Mouse (Mus musculus) heart, embryonic 13.5 days (tissue): Measurements from ENCODE around the gene Pbx1. TPM values are rescaled to one million over a fixed set of nuclear protein-coding genes. Genes with fewer than 3 reads are reported as not detected.

ENCODE experiments used
- ATAC-seq: fragments of 200-750 bp; cut with Nextera tagmentation; 2 replicates; pipeline ENCODE4 v1.8.0; 2017; ENCODE audit warnings: moderate TSS enrichment; ENCODE audit not compliant: insufficient number of reproducible peaks, low FRiP score, low TSS enrichment; ENCODE audit errors: extremely low read depth
- H3K27ac ChIP-seq: fragments of 300-500 bp; sonication (generic); replicated peaks from 2 replicates; pipeline ENCODE4 v1.5.1; 2015; ENCODE audit warnings: moderate library complexity, mild to moderate bottlenecking, inconsistent platforms
- H3K27me3 ChIP-seq: fragments of 300-500 bp; sonication (generic); replicated peaks from 2 replicates; pipeline ENCODE4 v1.6.1; 2015; ENCODE audit warnings: mild to moderate bottlenecking, inconsistent platforms
- H3K36me3 ChIP-seq: fragments of 300-500 bp; sonication (generic); 2 replicates; pipeline ENCODE4 v1.6.1; 2015; ENCODE audit warnings: mild to moderate bottlenecking, inconsistent platforms
- H3K4me1 ChIP-seq: fragments of 300-500 bp; sonication (generic); 2 replicates; pipeline ENCODE4 v1.6.1; 2015; ENCODE audit warnings: inconsistent platforms
- H3K4me2 ChIP-seq: fragments of 300-500 bp; sonication (generic); 2 replicates; pipeline ENCODE4 v1.6.1; 2015; ENCODE audit warnings: inconsistent platforms, mild to moderate bottlenecking, moderate library complexity
- H3K4me3 ChIP-seq: fragments of 300-500 bp; sonication (generic); 2 replicates; pipeline ENCODE4 v1.5.1; 2015; ENCODE audit warnings: moderate library complexity, mild to moderate bottlenecking, inconsistent platforms
- H3K9ac ChIP-seq: fragments of 300-500 bp; sonication (generic); 2 replicates; pipeline ENCODE4 v1.6.1; 2015; ENCODE audit warnings: inconsistent platforms, mild to moderate bottlenecking, moderate library complexity
- H3K9me3 ChIP-seq: fragments of 300-500 bp; sonication (generic); 2 replicates; pipeline ENCODE4 v1.6.1; 2016; ENCODE audit warnings: inconsistent platforms
- WGBS: fragments of 180-500 bp; shearing (Covaris S2); methylation state at CpG from one replicate; pipeline ENCODE4 v1.1.7; 2015; ENCODE audit warnings: mixed read lengths; 5-methylcytosine and 5-hydroxymethylcytosine counted together
- polyA plus RNA-seq: library from polyadenylated mRNA; unstranded; fragments of >200 nt; fragmentation: Nextera tagmentation; extraction: Ambion mirVana; gene quantifications from 2 replicates; pipeline ENCODE4 v1.2.1, GENCODE M21; 2015

Pbx1 gene
- polyA plus RNA-seq, 1 experiment from 2014 or later: 23.2 TPM

DNA sequence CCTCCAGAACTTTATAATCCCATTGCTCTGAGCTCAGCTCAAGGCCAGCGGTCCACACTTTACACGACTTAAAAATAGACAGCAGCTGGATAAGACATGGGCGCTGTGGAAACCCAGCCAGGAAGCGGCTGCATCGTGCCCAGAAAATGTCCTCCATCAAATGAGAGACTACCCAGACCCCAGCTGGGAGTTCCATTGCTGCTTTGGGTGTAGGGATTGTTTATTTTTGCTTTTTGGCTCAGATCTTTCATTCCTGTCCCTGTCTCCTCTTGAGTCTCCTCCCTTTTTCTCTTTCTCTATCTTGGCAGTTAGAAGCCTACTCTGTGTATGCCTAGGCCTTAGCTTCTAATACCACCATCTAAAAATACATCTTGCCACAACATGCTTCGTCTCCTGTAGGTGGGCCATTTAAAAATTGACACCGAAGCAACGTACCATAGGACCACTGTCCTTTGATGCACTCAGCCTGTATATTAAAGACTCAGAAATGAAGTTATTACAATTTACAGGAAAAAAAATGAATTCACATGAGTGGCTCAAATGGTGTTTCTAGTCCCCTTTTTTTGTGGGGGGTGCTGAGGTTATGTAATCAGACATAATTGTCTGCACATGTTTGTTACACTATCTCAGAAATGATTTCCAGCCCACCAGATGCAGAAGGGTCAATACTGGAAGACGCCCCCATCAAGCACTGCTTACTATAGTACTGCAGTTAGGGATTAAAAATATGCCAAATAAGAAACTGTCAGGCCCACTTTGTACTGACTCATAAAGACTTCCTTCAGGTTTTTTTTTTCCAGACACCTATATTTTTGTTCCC is 251.2 kb downstream of the Pbx1 start:
- WGBS: 48% methylated on average over 9 of the region's 9 CpGs
- peaks cover 43% of the 10 kb centered on the region for H3K4me1 ChIP-seq
- no peak for ATAC-seq
- peak overlapping the region; percentile 84 for H3K27ac ChIP-seq
- no peak overlapping the region for H3K9ac ChIP-seq
- no peak overlapping the region for H3K4me3 ChIP-seq
- no peak overlapping the region for H3K4me2 ChIP-seq
- H3K9me3 ChIP-seq: no peaks in the 10 kb centered on the region
- peaks cover 61% of the 10 kb centered on the region for H3K36me3 ChIP-seq
- no peaks in the 10 kb centered on the region for H3K27me3 ChIP-seq

DNA sequence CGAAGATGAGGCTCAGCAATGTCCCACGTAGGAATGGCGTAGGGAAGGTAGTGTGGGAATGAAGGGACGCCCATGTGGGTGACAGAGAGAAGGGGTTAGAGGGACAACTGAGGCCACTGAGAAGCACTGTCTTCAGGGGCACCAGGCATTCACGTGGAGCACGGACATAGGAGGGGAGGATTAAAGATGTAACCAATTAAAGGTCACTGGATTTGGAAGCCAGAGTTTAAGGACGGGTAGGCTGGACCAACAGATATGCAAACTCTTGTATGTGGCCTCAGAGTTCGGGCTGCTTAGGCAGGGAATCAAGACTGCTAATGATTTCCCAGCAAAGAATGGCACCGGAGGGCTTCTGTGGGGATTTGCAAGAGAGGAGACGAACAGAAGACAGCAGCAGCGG is 252.4 kb downstream of the Pbx1 start:
- Histone ChIP-seq H3K4me3 (no peak overlapping the region), H3K27ac (peak overlapping the region; percentile 84), H3K9ac (no peak overlapping the region), H3K4me2 (no peak overlapping the region), H3K4me1 (peaks cover 42% of the 10 kb centered on the region), H3K27me3 (no peaks in the 10 kb centered on the region), H3K36me3 (peaks cover 59% of the 10 kb centered on the region), H3K9me3 (no peaks in the 10 kb centered on the region)
- no peak for ATAC-seq
- WGBS: 91% methylated on average over 11 of the region's 11 CpGs

DNA sequence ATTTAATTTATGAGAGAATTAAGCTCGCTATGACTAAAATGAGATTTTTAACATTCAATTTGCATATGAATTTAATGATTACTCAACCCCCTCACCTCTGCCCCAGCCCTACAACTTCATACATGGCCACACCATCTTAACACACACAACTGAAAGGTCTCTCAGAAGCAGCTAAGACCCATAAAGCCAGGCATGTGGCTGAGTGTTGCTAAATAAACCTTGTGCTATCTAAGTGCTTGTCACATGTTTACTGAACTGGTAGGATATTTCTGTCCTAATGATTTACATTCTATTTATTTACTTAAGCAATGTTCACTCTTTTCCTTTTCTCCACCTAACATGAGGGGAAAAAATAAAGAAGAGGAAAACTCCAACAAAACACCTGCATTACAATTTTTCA is 253.5 kb downstream of the Pbx1 start:
- Histone ChIP-seq H3K27ac (0 out of 2 replicates have a peak overlapping the region, but pooled peaks have one; percentile 12), H3K4me1 (peaks cover 42% of the 10 kb centered on the region), H3K9me3 (no peaks in the 10 kb centered on the region), H3K9ac (no peak overlapping the region), H3K4me2 (no peak overlapping the region), H3K4me3 (no peak overlapping the region), H3K27me3 (no peaks in the 10 kb centered on the region), H3K36me3 (peaks cover 57% of the 10 kb centered on the region)
- 82% methylated on average over 1 of the region's 1 CpGs for WGBS
- ATAC-seq: no peak

DNA sequence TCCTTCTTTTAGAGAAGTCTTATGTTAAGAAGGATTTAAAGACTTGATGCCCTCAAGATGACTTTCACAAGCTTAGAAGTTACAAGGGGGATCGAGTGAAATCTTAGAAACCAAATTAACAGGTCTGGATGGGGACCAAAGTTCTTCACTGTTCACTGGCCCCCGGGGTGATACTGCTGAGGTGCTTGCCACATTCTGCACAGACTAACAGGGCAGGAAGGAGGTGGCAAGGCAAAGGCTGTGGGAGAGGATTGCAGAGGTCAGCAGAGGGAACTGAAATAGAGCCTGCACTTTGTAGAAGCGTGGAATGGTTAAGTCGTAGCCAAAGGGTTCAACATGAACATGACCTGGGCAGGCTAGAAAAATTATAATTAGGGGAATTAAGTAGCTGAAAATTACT is 256.5 kb downstream of the Pbx1 start:
- WGBS: 84% methylated on average over 4 of the region's 4 CpGs
- no peak overlapping the region for H3K4me2 ChIP-seq
- H3K36me3 ChIP-seq: peaks cover 34% of the 10 kb centered on the region
- no peaks in the 10 kb centered on the region for H3K9me3 ChIP-seq
- no peaks in the 10 kb centered on the region for H3K27me3 ChIP-seq
- ATAC-seq: no peak
- H3K4me3 ChIP-seq: no peak overlapping the region
- no peak overlapping the region for H3K27ac ChIP-seq
- H3K4me1 ChIP-seq: peaks cover 26% of the 10 kb centered on the region
- no peak overlapping the region for H3K9ac ChIP-seq

DNA sequence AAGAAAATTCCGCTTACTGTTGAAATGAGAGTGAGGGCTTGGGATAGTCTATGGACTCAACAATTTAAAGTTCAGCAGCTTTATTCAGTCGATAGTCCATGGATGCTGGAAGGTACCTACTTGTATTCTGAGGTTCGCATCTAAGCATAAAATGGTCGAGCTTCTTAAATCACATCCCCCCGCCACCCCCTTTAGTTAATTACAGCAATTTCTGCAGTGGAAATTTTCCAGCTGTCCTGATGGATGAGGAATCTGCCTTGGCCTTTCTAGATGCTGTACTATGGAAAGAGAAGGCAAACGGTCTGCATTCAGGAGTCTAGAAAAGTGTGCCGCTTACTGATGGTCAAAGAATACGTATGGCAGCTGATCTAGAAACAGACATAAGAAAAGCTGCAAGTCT is 262.3 kb downstream of the Pbx1 start:
- Histone ChIP-seq H3K9me3 (no peaks in the 10 kb centered on the region), H3K4me2 (no peak overlapping the region), H3K9ac (no peak overlapping the region), H3K27me3 (no peaks in the 10 kb centered on the region), H3K36me3 (peaks cover 8% of the 10 kb centered on the region), H3K27ac (peak overlapping the region; percentile 8; the same call in 1 of the 2 replicates), H3K4me3 (no peak overlapping the region), H3K4me1 (peaks cover 26% of the 10 kb centered on the region)
- 89% methylated on average over 8 of the region's 8 CpGs for WGBS
- no peak for ATAC-seq

DNA sequence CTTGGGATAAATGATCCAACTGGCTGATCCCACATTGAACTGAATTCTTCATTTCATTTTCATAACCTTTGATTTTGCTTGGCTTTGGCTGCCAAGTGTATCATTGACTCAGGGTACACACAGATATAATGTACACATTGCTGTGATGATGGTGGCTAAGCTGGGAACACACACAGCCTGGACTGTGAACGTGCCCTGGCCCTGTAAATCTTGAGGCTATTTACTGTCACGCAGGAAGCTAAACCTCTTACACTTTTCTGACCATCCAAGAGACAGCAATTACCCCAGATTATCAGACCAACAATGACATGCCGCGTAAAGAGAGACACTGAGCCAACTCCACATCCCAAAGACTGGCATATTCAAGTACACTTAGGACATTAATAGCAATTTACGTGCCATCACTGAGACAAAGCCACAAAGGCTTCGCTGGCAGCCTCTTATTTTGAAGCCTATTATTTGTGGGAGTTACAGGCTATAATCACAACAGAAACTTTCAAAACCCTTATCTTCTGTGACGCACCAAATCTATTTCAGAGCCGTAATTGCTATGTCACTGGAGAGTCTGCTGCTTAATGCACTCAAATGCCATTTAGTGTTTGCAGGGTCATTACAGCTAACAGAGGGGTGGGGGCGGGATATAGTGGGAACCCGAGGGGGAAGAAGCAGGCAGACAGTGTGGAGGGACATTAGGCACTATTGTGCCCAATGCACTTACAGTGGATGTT is 262.9 kb downstream of the Pbx1 start:
- no peak for ATAC-seq
- no peak overlapping the region for H3K9ac ChIP-seq
- peak overlapping the region; percentile 8; the same call in 1 of the 2 replicates for H3K27ac ChIP-seq
- no peaks in the 10 kb centered on the region for H3K27me3 ChIP-seq
- H3K36me3 ChIP-seq: peaks cover 5% of the 10 kb centered on the region
- WGBS: 74% methylated on average over 10 of the region's 10 CpGs
- H3K9me3 ChIP-seq: no peaks in the 10 kb centered on the region
- no peak overlapping the region for H3K4me3 ChIP-seq
- no peak overlapping the region for H3K4me2 ChIP-seq
- H3K4me1 ChIP-seq: peaks cover 31% of the 10 kb centered on the region

DNA sequence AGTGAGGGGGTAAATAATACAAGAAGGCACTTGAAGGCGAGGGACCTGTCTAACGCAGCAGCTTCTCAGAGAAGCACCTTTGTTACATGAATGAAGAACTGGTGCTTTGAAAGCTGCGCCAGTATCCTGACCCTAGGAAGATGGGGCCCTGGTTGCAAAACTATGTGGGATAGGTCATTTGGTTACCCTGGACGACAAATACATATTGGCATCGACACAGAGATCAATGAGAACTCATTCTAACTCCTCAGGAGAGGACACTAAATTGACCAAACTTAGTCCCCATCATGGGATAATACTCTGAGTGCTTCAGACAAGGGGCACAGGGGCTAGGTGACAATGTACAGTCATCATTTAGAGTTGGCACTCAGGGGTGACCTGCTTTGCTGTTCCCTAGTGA is 264.3 kb downstream of the Pbx1 start:
- no peak overlapping the region for H3K9ac ChIP-seq

DNA sequence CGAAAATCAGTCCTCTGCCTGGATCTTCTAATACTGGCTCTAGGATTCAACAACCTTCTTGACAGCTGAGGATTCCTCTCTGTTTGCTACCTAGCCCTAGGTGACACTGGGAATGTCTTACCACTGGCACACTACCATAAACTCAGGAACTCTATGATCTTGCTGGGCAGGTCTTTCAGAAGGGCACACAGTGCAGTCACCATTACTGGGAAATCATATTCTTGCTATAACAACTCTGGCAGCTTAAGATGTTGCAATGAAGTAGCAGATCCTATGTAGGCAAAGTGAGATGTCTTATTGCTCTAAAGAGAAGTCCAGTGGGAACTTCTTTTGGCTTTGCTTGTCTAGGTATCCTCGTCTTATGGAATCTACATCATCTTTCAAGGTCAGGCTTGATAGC is 265.2 kb downstream of the Pbx1 start:
- no peak for ATAC-seq
- no peaks in the 10 kb centered on the region for H3K9me3 ChIP-seq
- no peaks in the 10 kb centered on the region for H3K27me3 ChIP-seq
- no peak overlapping the region for H3K4me2 ChIP-seq
- WGBS: 86% methylated on average over 2 of the region's 2 CpGs
- H3K4me3 ChIP-seq: no peak overlapping the region
- no peaks in the 10 kb centered on the region for H3K36me3 ChIP-seq
- H3K27ac ChIP-seq: no peak overlapping the region
- H3K4me1 ChIP-seq: peaks cover 39% of the 10 kb centered on the region
- no peak overlapping the region for H3K9ac ChIP-seq

More for the DNA sequence above, 264.3 kb downstream of the Pbx1 start:
- ATAC-seq: no peak
- no peaks in the 10 kb centered on the region; the same call in 1 of the 2 replicates for H3K36me3 ChIP-seq
- H3K27ac ChIP-seq: no peak overlapping the region
- H3K4me2 ChIP-seq: no peak overlapping the region
- no peaks in the 10 kb centered on the region for H3K9me3 ChIP-seq
- 88% methylated on average over 5 of the region's 5 CpGs for WGBS
- peaks cover 39% of the 10 kb centered on the region for H3K4me1 ChIP-seq
- H3K27me3 ChIP-seq: no peaks in the 10 kb centered on the region
- no peak overlapping the region for H3K4me3 ChIP-seq

DNA sequence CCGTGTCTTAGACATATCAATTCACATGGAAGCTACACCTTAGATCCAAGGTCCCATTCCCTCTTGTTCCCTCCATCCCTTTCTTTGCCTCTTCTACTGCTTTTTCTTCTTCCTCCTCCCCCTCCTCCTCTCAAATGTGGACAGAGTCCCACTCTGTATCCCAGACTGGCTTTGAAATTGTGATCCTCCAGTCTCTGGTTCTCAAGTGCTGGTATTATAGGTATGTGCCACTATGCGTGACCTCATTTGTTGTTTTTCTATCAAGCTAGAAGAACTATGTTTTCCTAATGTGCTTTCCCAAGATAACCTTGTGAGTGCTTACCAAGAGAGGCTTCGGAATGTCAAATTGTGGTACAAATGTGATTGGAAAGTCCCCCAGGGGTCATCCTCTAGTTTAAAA is 267.1 kb downstream of the Pbx1 start:
- no peak overlapping the region for H3K4me2 ChIP-seq
- no peak for ATAC-seq
- peaks cover 7% of the 10 kb centered on the region; the same call in 1 of the 2 replicates for H3K36me3 ChIP-seq
- no peak overlapping the region for H3K9ac ChIP-seq
- H3K27me3 ChIP-seq: no peaks in the 10 kb centered on the region
- peaks cover 38% of the 10 kb centered on the region for H3K4me1 ChIP-seq
- H3K4me3 ChIP-seq: no peak overlapping the region
- H3K9me3 ChIP-seq: no peaks in the 10 kb centered on the region
- WGBS: 50% methylated on average over 3 of the region's 3 CpGs
- peak overlapping the region; percentile 40 for H3K27ac ChIP-seq

DNA sequence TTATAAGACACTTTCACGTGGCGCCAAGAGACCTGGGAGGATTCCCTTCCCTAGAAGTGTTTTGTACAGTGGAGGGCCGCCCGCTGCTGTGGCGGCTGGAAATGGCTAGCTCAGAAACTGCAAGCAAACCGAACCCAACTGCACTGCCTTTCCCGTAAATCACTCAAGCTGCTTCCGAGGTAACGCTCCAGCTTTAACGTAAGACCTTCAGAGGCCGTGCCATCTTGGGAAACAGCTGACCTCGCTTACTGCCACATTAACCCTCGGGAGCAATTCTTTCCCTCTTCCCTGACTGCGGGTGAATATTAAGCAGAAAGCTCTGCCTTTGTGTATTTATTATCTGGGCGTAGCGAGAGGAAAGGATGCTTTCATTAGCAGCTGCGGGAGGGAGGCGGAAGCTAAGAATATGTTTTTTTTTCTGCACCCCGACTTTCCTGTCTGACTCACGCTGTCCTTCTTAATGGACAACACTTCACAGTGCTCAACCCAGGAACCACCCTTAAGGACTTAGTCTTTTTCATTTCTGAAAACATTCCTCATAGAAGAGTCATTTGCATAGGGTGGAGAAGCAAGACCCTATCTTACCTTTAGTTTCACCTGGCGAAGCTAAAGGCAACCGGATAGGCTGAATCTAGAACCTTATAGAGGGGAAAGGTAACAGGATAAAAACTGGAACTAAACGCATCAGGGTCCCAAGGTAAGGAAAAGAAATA is 268.4 kb downstream of the Pbx1 start:
- no peak overlapping the region for H3K4me3 ChIP-seq
- H3K4me1 ChIP-seq: peaks cover 27% of the 10 kb centered on the region
- H3K9me3 ChIP-seq: no peaks in the 10 kb centered on the region
- no peak overlapping the region for H3K4me2 ChIP-seq
- H3K27me3 ChIP-seq: no peaks in the 10 kb centered on the region
- H3K27ac ChIP-seq: no peak overlapping the region; the same call in 1 of the 2 replicates
- peaks cover 15% of the 10 kb centered on the region for H3K36me3 ChIP-seq
- no peak for ATAC-seq
- no peak overlapping the region for H3K9ac ChIP-seq
- WGBS: 82% methylated on average over 23 of the region's 23 CpGs

DNA sequence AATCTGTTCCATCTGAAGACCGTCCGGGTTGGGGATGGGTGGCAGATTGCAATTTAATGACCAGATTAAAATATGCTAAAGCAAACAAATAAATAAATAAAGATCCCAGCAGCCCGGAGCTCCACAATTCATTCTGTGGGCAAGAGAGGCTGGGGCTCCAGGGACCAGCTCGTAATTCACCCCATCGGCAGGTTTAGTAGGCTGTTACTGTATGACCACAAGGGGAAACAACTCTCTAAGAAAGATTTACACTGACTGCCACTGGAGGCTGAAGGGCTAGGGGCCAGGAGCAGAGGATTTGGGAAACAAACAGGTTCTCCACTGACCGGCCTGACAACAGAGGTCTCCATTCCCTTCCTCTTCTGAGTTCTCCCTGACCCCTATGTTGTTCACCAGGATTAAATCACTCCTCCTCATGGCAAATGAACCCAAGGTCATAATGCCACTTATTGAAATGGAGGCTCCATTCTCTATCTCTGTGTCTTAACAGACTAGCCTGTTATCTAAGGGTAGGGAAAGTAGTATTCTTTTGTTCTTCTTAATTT is 292.9 kb downstream of the Pbx1 start:
- Histone ChIP-seq H3K4me3 (no peak overlapping the region), H3K9ac (no peak overlapping the region), H3K36me3 (no peaks in the 10 kb centered on the region), H3K27ac (no peak overlapping the region), H3K9me3 (no peaks in the 10 kb centered on the region), H3K27me3 (no peaks in the 10 kb centered on the region), H3K4me1 (peaks cover under 1% of the 10 kb centered on the region; the same call in 1 of the 2 replicates), H3K4me2 (no peak overlapping the region)
- ATAC-seq: no peak
- 82% methylated on average over 6 of the region's 6 CpGs for WGBS
